Mouse (Mus musculus): ENCODE data around the gene Calhm2.

The Calhm2 gene

DNA sequence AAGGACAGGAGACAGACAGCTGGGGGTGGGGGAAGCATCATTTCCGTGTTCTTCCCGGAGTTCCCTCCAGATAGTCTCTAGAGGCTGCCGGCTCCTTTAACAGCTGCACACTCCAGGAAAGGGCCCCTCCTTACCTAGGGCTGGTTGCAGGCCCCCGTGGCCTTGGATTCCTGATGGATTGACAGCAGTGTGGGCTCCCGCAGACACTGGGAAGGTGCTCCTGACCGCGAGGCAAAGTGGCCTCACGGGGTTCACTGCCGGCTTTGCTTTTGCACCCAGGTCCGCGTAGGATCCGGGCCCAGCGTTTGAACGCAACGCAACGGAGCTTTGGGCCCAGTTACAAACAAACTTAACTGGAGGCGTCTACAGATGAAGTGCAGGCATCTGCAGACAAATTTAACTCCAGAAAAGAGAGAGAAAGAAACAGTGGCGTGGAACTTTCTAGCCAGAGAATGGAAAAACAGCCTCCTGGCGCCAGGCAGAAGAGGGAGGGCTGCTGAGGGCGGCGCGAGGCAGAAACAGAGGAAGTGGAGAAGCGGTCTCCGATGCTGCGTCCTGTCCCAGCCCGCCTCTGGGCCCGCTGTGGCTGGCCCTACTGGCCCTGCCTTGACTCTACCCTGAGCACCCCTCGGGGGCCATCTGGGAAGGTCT lies at the start of gene Calhm2:
Calhm2 (minus strand) TSS at position 524 of the 651 bp plus-strand sequence.
- peak; percentile 74 for DNase-seq

DNA sequence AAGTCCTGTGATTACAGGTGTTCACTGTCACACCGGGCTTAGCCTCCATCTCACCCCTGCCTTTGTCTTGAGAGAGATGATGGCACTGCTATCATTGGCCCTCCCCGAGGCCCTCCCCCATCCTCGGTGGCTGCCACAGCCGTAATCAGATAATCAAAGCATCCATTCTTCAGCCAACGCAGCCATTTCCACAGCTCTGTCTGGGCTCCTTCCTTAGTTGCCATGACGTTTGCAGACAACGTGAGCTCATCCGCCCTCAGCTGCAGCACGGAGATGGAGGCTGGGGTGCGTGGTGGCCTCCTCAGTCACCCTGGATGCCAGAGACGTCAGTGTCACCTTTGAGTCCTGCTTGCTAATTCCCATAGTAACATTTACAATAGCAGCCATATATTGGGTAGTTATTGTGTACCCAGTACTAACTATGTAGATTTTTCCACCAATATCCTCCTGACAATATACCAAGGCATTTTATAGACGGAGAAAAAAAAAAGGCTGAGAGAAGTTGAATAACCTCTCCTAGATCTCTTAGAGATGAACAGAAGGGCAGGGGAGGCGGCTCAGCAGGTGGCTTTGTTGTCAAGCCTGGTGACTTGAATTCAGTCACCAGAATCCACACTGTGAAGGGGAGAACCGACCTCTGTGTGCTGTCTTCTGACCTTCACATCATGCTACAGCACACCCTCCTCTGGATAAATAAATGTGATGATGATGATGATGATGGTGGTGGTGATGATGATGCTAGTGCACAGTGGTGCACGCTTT lies 48.6 kb upstream of the Calhm2 start:
- DNase-seq = no peak

DNA sequence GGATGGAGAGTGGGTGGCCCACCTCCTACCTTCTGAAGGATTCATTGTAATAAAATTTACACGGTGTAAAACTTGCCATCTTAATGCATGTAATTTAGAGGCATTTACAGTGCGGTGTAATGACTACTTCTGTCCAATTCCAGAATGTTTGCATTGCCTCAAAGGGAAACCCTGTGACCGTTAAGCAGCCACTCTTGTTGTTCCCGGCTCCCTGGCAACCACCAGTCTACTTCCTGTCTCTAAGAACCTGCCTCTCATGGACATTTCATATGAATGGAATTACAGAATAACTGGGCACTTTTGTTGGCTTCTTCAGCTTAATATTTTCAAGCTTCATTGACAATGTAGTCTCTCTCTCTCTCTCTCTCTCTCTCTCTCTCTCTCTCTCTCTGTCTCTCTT lies 46.6 kb upstream of the Calhm2 start:
- no peak for DNase-seq

DNA sequence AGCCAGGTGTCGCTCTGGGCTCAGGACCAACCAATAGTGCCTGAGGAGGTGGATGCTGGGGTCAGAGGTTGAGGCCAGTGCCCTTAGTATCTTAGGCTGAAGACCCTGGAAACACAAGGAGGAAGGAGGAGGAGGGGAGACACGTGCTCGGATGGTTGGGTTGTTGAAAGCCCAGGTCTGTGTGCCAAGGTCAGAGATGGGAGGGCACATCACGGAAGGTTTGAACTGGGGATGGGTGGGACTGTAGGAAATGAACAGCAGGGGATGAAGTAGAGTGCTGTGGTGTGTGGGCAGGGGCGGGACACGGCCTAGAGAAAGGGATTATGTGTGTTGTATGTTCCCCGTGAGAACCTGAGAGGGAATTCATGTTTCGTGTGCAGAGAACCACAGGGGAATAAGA lies 46.1 kb upstream of the Calhm2 start:
- DNase-seq = no peak

DNA sequence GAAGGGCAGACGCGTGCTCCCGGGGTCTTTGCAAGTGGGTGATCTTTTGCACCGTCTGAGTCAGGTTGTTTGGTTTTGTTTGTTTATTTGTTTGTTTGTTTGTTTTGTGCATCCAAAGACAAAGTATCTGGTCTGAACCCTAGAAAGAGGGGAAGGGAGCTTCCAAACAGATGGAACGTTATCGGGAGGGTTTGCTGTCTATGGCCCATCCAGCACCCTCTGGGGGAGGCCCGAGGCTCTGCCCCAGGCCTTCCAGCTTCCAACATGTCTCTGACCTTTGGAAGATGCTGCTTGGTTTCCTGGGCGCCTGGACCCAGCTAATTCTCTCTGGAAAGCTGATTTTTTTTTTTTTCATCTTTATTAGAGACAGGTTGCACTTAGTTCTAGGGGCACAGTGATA lies 41.9 kb upstream of the Calhm2 start:
- DNase-seq = no peak

DNA sequence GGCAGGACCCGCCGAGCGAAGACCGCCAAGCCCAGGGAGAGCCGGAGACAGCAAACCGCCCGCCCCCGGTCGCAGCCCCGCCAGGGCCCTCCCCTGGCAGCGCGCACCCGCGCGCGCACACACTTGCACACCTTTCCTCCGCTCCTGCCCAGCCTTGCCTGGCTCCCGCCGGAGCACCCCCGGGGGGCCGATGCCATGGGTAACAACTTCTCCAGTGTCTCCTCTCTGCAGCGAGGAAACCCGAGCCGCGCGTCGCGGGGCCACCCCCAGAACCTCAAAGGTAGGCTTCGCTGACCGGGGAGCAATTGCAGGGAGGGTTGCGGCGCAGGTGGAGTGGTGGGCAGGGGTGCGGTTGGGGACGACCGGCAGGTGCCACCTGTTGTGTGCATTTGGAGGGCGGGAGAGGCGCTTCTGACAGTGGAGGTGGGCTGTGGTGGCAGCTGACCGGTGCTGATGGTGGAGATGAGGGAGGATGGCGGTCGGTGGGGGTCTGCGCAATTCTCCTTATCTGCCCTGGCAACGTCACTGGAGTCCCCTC lies 41.2 kb upstream of the Calhm2 start:
- peak; percentile 49 for DNase-seq

DNA sequence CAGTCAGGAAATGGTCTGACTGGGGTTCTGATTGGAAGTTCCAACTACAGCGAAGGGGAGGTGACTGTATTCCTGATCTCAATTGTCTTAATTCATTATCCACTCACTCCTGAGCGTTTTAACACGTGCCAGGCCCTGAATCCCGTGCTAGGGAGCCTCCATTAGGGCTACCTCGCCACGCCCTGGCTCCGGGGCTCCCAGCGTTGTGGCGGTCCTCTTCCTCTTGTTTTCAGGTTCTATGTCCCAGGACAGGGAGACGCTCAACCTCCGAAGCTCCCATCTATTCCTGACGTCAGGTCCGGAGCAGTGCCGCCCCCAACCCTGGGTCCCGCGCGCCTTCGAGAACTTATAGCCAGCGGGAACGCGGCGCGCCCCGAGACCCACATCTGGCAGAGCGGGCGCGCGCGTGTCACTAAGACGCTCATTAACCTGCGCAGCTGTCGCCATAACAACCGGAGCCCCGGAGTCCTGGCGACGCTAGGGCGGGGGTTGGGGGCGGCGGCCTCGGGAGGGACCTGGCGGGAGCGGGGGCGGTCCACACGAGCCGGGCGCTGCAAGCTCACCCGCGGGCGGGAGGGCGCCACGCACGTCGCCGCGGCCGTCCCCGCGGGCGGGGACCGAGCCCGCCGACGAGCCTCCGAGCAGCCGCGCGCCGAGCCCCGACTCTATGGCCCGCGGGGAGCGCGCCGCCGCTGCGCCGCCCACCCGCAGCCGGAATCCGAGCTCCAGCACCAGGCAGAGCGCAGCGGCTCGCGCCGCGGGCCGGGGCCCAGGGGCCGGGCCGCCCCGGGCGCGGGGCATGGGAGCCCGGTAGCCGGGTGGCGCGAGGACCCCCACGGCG lies 40.6 kb upstream of the Calhm2 start, which contains the start of gene Neurl1a:
Neurl1a (plus strand) TSS at position 390 of the 841 bp plus-strand sequence.
- DNase-seq = peak; percentile 64

DNA sequence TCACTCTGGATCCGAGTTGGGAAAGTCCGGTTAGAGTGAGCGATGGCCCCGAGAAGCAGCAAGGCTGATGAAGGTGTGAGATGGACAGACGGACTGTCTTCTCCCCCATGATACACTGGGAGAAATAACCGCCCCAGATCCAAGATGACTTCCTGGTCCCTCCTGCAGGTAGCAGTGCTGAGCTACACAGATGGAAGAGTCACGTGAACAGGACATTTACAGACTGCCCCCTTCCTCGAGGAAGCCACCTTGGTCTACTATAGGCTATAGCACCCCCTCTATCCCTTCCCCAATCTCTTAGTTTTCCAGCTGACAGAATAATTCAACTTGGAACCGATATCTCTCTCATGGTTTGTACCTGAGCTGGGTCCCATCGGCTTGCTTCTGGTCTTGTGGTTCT lies 39.9 kb upstream of the Calhm2 start:
- DNase-seq = peak; percentile 27

DNA sequence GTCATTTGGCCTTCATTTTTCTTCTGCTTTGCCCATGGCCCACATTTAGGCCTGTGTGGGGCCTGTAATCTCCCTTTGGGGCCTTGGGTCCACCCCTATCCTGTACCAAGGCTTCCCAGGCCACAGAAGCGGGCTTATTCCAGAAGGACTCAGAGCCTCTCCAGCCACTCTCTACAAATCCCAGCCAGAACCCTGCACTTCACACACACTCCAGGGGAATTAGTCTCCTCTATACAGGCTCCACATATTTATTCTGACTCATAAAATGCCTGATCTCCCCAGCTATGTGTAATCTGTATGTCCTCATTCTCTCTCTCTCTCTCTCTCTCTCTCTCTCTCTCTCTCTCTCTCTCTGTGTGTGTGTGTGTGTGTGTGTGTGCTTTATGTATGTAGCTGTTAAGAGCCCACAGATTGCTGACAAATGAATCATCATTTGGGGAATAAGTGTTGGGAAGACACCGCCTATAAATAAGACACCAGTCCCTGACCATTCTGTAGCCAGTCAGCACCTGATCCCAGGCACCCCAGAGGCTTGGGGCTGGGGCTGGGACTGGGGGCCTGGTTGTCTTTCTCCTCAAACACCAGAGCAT lies 38.9 kb upstream of the Calhm2 start:
- DNase-seq = no peak

DNA sequence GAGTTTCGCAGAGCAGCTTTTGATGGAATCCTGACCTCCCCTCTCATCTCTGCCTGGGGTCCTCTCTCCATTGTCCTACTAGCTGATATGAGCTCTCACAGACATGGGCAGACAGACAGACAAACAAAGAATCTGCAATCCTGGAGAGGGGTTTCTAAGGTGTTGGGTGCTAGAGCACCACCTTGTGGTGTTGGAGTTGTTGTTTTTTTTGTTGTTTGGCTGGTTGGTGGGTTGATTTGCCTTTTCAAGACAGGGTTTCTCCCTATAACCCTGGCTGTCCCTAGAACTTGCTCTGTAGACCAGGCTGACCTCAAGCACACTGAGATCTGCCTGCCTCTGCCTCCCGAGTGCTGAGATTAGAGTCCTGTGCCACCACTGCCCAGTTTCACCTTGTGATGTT lies 37.4 kb upstream of the Calhm2 start:
- no peak for DNase-seq

DNA sequence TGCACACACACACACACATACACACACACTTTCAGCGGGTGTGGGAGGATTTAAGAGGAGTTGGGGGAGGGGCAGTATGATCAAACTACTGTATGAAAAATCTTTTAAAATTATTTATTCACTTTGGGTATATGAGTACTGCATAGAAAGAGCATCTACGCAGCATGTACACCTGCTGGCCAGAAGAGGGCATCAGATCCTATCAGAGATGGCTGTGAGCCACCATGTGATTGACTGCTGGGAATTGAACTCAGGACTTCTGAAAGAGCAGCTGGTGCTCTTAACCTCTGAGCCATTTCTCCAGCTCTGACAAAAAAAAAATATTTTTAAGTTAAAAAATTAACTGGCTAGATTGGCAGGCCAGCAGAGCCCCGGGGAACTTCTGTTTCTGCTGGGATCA lies 36.4 kb upstream of the Calhm2 start:
- DNase-seq = peak; percentile 19

DNA sequence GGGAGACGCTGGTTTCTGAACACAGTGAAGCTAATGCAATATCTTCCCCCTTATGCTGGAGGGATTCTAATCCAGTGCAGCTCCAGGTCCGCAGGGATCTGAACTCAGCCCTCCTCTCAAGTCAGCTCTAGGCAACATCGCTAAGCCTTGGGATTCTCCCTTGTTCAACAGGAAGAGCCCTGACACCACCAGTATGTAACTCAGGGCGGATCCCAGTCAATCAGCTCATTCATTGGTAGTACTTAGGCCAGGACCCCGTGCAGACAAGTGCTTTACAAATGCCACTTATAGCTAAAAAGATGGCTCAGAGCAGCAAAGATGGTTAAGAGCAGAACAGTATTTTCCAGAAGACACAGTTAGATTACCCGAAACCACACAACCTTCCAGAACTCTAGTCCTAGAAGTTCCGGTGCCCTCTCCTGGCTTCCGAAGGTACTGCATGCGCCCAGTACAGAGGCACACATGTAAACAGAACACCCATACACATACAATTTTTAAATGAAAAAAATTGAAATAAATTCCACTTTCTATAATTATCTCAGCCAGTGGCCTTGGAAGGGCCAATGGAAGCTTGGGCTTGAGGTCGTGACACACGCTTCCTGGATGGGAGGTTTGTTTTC lies 30.8 kb upstream of the Calhm2 start:
- DNase-seq = peak; percentile 92

DNA sequence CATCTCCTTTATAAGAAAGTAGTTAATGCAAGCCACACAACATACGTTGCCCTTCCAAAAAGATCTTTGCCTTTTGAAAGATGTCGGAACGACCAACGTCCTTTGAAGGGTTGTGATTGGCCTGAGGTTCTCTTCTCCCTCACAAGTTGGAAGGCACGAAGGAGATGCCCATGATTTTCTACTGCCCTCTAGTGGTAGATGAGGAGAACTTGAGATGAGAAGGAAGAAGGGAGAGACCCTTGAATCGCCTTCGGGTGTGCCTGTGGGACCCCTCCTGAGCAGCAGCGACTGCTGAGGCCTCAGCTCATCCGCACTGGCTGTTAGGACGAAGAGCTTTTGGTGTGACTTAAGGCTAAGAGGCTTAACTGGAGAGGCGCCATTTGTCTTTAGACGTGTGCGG lies 30.1 kb upstream of the Calhm2 start:
- DNase-seq = peak; percentile 36

DNA sequence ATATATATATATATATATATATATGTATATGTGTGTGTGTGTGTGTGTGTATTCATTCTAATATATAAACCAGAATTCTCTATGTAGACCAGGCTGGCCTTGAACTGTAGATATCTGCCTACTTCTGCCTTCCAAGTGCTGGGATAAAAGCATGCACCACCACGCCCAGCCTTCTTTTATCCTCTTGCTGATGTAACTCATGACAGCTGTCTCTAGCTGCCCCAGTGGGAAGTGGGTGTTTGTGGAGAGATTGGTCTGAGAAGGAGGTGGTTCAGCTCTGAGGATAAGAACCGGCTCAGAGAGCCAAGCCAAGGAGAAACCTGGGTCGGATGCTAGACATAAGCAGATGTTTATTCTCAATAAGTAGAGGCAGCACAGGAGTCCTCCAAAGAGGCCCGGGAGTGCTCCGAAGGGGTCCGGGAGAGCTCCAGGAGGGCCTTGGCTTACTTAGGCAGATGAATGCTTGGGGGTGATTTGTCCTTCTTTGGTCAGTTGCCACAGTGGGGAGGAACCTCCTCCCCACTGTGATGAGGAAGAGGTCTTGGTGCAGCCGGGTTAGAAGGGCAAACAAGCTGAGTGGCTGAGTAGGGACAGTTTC lies 29.6 kb upstream of the Calhm2 start:
- no peak for DNase-seq

DNA sequence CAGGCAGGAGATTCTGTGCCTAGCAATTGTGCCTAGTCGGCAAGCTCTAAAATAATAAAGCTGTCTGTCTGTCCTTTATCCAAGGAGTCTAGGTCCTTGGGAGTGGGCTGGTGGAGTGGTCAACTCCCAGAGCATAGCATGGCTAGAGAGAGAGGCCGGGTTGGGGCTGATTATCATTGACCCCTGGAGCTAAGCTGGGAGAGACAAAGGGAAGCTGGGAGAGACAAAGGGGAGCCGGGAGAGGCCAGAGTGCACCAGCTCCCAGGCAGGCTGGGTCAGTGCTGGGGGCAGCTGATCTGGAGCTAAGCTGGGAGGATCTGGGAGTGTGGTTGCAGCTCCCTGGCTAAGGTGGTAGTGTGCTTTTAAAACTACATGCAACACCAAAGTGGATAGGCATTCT lies 28.7 kb upstream of the Calhm2 start:
- DNase-seq = no peak

DNA sequence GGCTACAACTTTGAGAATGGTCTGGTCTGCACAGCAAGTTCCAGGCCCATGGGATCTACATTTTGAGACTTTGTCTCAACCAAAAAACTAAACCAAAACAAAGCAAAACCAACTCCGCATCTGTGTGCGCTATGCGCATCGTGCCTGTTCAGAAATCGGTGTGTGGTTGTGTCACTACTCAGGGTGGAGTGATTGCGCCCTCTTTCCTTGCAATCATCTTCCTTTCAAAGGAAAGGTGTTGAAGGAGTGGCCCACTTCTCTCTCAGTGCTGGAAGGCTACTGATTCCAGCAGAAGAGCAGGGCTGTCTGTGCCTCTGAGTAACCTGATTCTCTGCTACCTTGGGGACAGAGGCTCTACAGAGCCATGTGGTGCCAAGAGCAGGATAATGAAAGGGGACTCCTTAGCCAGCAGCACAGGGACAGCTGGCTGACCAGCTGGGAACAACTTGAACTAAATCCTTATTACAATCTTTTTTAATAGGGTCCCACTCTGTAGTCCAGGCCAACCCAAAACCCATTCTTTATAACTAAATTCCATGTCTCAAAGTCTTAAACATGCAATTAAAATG lies 25.2 kb upstream of the Calhm2 start:
- no peak for DNase-seq

DNA sequence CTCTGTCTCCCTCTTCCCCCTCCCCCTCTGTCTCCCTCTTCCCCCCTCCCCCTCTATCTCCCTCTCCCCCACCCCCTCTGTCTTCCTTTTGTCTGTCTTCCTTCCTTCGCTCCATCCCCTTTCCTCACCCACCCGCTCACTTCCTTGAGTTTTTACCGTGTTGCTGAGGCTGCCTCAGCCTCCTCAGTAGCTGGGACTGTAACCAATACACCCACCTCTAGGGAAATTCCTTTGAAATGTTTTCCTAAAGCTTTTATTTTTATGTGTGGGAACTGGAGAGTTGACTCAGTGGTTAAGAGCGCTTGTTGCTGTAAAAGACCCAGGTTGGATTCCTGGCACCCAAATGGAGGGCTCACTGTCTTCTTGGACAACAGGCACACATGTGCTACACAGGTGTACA lies 23.6 kb upstream of the Calhm2 start:
- no peak for DNase-seq

DNA sequence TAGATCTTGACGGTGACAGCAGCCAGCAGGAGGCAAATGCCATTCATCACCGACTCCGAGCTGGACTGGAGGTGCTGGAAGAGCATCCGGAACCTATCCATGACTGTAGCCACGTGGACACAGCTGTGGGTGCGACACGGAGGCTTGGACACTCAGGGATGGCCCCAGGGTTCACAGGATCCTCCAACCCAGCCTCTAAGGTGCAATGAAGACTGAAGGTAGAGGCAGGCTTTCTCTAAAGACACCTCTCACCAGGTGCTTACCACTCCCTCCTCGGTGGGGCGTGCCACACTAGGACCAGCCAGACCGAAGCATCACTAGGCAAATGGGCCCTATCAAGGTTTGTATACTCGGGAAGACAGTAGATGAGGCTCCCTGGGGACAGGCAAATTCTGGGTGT lies 19.6 kb upstream of the Calhm2 start, which contains the start of gene Calhm3:
Calhm3 (minus strand) TSS at position 101 of the 400 bp plus-strand sequence.
- DNase-seq = no peak

DNA sequence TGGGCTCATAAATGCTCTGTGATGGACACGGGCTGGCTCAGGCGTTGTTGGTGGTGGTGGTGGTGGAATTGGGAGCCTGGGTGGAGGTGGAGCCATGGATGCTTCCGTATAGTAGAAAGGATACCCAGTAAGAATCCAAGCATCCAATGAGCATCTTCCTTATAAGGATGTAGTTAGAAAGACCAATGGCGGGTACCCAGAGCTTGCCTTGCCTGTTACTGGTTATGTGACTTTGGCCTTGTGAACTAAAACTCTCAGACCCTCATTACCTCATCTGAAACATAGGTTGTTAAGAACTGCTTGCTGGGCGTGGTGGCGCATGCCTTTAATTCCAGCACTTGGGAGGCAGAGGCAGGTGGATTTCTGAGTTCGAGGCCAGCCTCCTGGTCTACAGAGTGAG lies 15.7 kb upstream of the Calhm2 start:
- DNase-seq = no peak

DNA sequence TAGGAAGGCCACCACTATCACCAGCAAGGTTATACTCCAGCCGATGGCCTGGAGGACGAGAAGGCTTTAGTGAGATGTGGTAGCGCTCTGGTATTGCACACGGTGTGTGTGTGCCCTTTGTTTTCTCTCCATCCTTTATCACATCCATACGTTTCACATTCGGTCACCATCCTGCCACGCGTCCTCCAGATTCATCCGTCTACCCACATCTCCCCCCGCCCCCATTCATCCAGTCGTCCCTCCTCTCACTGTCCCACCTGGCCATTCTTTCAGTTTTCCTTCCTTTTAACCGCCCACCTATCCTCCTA lies 13.9 kb upstream of the Calhm2 start:
- DNase-seq = no peak

DNA sequence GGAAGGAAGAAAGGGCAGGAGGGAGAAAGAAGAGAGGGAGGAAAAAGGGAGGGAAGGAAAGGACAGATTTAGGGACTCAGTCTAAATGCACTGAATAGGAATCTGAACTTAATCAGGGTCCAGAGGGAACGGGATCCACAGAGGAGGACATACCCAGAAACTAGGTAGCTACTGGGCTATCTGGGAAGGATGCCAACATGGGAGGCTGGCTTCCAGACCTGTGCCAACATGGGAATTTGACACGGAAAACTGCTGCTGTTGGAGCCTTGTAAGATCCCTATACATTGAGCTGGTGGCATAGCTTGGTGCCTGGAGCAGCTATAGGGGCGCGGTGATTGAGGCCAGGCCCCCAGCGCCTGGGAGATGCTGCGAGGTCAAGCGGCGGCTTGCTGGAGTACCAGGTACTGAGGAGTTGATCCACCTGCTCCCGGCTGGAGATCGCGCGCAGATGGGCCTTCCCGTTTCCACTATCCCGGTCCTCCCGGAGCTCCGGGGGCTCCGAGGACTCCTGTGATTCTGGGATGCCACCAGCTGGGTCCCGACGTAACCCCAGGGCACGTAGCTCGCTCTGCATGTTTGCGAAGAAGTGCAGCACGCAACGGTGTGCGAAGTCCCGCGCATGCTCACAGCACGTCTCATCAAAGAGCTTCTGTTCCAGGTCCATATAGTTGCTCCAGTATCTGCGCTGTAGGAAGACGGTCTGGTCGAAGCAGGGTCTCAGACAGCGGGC lies 13.4 kb upstream of the Calhm2 start:
- DNase-seq = no peak
